Mouse (Mus musculus): Measurements from ENCODE around the gene Mrps11. TPM values are rescaled to one million over a fixed set of nuclear protein-coding genes. Genes with fewer than 3 reads are reported as not detected.

Gene Mrps11
- polyA plus RNA-seq, 1 experiment = 60.6 TPM

- Histone ChIP-seq H3K27me3 (replicated peaks; ENCODE audit: control insufficient read depth, insufficient read depth, low read length) (no peaks in the 10 kb centered on the region), H3K36me3 (ENCODE audit: control insufficient read depth, insufficient read depth, low read length) (no peaks in the 10 kb centered on the region), H3K27ac (ENCODE audit: insufficient read depth, low read depth, low read length) (no peak overlapping the region), H3K4me1 (ENCODE audit: control insufficient read depth, insufficient read depth, low read length) (no peaks in the 10 kb centered on the region), H3K4me3 (ENCODE audit: insufficient read depth, low read depth, low read length) (no peak overlapping the region)
- DNase-seq = no peak
- 79% methylated on average over 7 of the region's 7 CpGs for WGBS
- no peak for TF ChIP-seq POLR2A (IDR thresholded peaks at IDR 0.05; ENCODE audit: low read depth, low read length)
- TF ChIP-seq CTCF (conservative IDR thresholded peaks at IDR 0.05; ENCODE audit: insufficient read depth, insufficient read length, low read depth, low read length) = no peak
Observed at GRCm38 (mm10) chr7:78753752-78754457, 29.0 kb upstream of the Mrps11 start.

GRCm38 (mm10) chr7:78754458-78755000 is 28.4 kb upstream of the Mrps11 start:
- 73% methylated on average over 8 of the region's 8 CpGs for WGBS
- no peak overlapping the region for H3K27ac ChIP-seq (ENCODE audit: insufficient read depth, low read depth, low read length)
- H3K4me1 ChIP-seq (ENCODE audit: control insufficient read depth, insufficient read depth, low read length) = no peaks in the 10 kb centered on the region

DNA sequence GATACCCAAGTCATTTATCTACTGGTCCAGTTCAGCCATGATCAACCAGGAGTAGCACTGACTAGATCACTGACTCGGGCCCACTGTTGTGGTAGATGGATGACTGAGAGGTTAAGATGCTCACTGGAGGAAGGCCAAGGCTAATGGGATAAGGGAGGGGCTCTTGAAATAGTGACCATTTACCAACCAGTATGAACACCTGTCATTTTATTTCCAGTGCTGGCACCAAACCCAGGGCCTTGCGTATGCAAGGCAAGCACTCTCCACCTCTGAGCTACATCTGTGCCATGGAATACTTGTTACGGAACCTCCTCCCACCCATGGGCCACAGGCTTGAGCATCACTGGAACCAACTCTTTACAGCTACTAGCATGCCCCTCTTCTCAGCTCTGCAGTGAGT is 19.1 kb upstream of the Mrps11 start:
- H3K36me3 ChIP-seq (ENCODE audit: control insufficient read depth, insufficient read depth, low read length) = no peaks in the 10 kb centered on the region
- TF ChIP-seq CTCF (conservative IDR thresholded peaks at IDR 0.05; ENCODE audit: insufficient read depth, insufficient read length, low read depth, low read length) (no peak), POLR2A (IDR thresholded peaks at IDR 0.05; ENCODE audit: low read depth, low read length) (no peak)
- 82% methylated on average over 3 of the region's 3 CpGs for WGBS

More at GRCm38 (mm10) chr7:78754458-78755000, 28.4 kb upstream of the Mrps11 start:
- DNase-seq = no peak
- TF ChIP-seq POLR2A (IDR thresholded peaks at IDR 0.05; ENCODE audit: low read depth, low read length) (no peak), CTCF (conservative IDR thresholded peaks at IDR 0.05; ENCODE audit: insufficient read depth, insufficient read length, low read depth, low read length) (no peak)
- H3K36me3 ChIP-seq (ENCODE audit: control insufficient read depth, insufficient read depth, low read length) = no peaks in the 10 kb centered on the region
- H3K4me3 ChIP-seq (ENCODE audit: insufficient read depth, low read depth, low read length) = no peak overlapping the region
- H3K27me3 ChIP-seq (replicated peaks; ENCODE audit: control insufficient read depth, insufficient read depth, low read length) = no peaks in the 10 kb centered on the region

DNA sequence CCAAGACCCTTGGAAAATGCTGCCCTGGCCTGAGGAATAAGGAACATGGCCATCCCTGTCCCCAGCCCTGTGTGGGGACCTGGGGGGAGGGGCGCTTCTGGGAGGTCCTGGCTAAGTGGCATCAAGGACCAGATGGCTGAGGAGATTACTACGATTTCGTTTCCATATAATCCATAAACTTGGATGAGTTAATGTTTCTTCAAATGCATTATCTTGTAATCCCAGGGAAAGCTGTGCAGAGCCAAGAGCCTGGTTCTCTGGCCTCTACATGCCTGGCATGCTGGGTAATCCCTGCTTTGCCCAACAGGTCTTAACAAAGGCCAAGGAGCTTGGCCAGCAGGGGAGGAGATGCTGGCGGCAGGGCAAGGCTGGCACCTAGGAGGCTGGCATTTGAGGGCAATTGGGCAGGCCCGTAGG is 17.7 kb upstream of the Mrps11 start:
- H3K27me3 ChIP-seq (replicated peaks; ENCODE audit: control insufficient read depth, insufficient read depth, low read length) = no peaks in the 10 kb centered on the region
- H3K4me1 ChIP-seq (ENCODE audit: control insufficient read depth, insufficient read depth, low read length) = no peaks in the 10 kb centered on the region
- 75% methylated on average over 5 of the region's 5 CpGs for WGBS
- H3K27ac ChIP-seq (ENCODE audit: insufficient read depth, low read depth, low read length) = no peak overlapping the region
- no peak overlapping the region for H3K4me3 ChIP-seq (ENCODE audit: insufficient read depth, low read depth, low read length)
- no peaks in the 10 kb centered on the region for H3K36me3 ChIP-seq (ENCODE audit: control insufficient read depth, insufficient read depth, low read length)
- DNase-seq = peak; percentile 21
- no peak for TF ChIP-seq POLR2A (IDR thresholded peaks at IDR 0.05; ENCODE audit: low read depth, low read length)
- TF ChIP-seq CTCF (conservative IDR thresholded peaks at IDR 0.05; ENCODE audit: insufficient read depth, insufficient read length, low read depth, low read length) = no peak

More for the DNA sequence above, 19.1 kb upstream of the Mrps11 start:
- Histone ChIP-seq H3K27me3 (replicated peaks; ENCODE audit: control insufficient read depth, insufficient read depth, low read length) (no peaks in the 10 kb centered on the region), H3K27ac (ENCODE audit: insufficient read depth, low read depth, low read length) (no peak overlapping the region), H3K4me1 (ENCODE audit: control insufficient read depth, insufficient read depth, low read length) (no peaks in the 10 kb centered on the region), H3K4me3 (ENCODE audit: insufficient read depth, low read depth, low read length) (no peak overlapping the region)
- DNase-seq = no peak

DNA sequence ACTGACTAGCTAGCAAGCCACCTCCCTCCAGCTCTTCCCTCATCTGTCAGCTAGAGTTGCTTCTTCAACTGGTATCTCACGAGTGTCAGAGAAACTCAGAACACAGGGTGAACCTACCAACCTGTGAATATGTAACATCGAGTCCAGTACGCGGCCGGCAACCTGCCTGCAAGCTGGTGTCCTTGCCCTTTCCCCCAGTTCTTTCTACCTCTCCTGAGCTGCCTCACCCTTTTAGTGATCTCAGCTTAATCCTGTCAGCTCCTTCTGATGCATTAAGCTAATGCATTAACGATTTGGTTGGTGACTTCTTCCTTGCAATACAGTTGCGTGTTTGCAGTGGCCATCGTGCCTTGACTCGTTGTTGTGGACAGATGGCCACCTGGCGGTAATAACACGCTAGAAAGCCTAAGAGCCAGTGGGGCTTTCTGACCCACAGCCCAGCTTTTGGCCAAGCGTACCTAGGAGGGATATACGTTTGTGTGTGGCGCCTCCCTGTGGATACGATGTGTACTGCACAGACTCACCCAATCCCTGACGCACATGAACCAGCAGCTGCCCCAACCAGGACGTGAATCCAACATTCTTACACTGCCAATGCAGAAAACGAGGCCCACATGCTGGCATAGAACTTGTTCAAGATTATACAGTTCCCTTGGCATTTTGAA is 16.8 kb upstream of the Mrps11 start:
- Histone ChIP-seq H3K36me3 (ENCODE audit: control insufficient read depth, insufficient read depth, low read length) (no peaks in the 10 kb centered on the region), H3K27ac (ENCODE audit: insufficient read depth, low read depth, low read length) (no peak overlapping the region), H3K4me3 (ENCODE audit: insufficient read depth, low read depth, low read length) (no peak overlapping the region), H3K27me3 (replicated peaks; ENCODE audit: control insufficient read depth, insufficient read depth, low read length) (no peaks in the 10 kb centered on the region), H3K4me1 (ENCODE audit: control insufficient read depth, insufficient read depth, low read length) (no peaks in the 10 kb centered on the region)
- TF ChIP-seq CTCF (conservative IDR thresholded peaks at IDR 0.05; ENCODE audit: insufficient read depth, insufficient read length, low read depth, low read length) (peak; percentile 69), POLR2A (IDR thresholded peaks at IDR 0.05; ENCODE audit: low read depth, low read length) (no peak)
- 20% methylated on average over 18 of the region's 18 CpGs for WGBS
- DNase-seq = peak; percentile 63

- Histone ChIP-seq H3K4me3 (ENCODE audit: insufficient read depth, low read depth, low read length) (no peak overlapping the region), H3K27ac (ENCODE audit: insufficient read depth, low read depth, low read length) (no peak overlapping the region), H3K27me3 (replicated peaks; ENCODE audit: control insufficient read depth, insufficient read depth, low read length) (no peaks in the 10 kb centered on the region), H3K4me1 (ENCODE audit: control insufficient read depth, insufficient read depth, low read length) (no peaks in the 10 kb centered on the region), H3K36me3 (ENCODE audit: control insufficient read depth, insufficient read depth, low read length) (no peaks in the 10 kb centered on the region)
- no peak for TF ChIP-seq POLR2A (IDR thresholded peaks at IDR 0.05; ENCODE audit: low read depth, low read length)
- no peak for TF ChIP-seq CTCF (conservative IDR thresholded peaks at IDR 0.05; ENCODE audit: insufficient read depth, insufficient read length, low read depth, low read length)
- DNase-seq = no peak
- WGBS = 90% methylated on average over 12 of the region's 12 CpGs
Observed at GRCm38 (mm10) chr7:78767929-78768531, 14.9 kb upstream of the Mrps11 start.
